Mouse (Mus musculus) layer of hippocampus, postnatal 36 days (tissue): Measurements from ENCODE around the gene Gm17409. TPM values are rescaled to one million over a fixed set of nuclear protein-coding genes. Genes with fewer than 3 reads are reported as not detected.

Experiments
- DNase-seq, 2 experiments: peaks; one replicate each; pipeline ENCODE4 v3.0.0; 2022
- total RNA-seq, 2 experiments: library from RNA; stranded (reverse); gene quantifications; 2 replicates each; pipeline ENCODE4 v1.2.3; 2021

Gm17409 gene
- total RNA-seq: not detected

- no peak for DNase-seq
Measured at GRCm38 (mm10) chr2:58469816-58470215, at the start of gene Gm17409. Gm17409 (plus strand) TSS chr2:58470116.

- no peak for DNase-seq
Measured at GRCm38 (mm10) chr2:58423319-58423718, 46.6 kb upstream of the Gm17409 start.

- DNase-seq: no peak
Measured at GRCm38 (mm10) chr2:58425436-58426004, 44.4 kb upstream of the Gm17409 start.

GRCm38 (mm10) chr2:58432211-58432610 is 37.7 kb upstream of the Gm17409 start:
- peak; percentile 19 to 32 for DNase-seq

GRCm38 (mm10) chr2:58433317-58433716 is 36.6 kb upstream of the Gm17409 start:
- no peak for DNase-seq

- DNase-seq: no peak
Measured at GRCm38 (mm10) chr2:58434438-58434837, 35.5 kb upstream of the Gm17409 start.

- no peak for DNase-seq
Measured at GRCm38 (mm10) chr2:58435507-58435906, 34.4 kb upstream of the Gm17409 start.

GRCm38 (mm10) chr2:58436911-58437310 is 33.0 kb upstream of the Gm17409 start:
- no peak for DNase-seq

GRCm38 (mm10) chr2:58443163-58443562 is 26.8 kb upstream of the Gm17409 start:
- no peak for DNase-seq

GRCm38 (mm10) chr2:58447001-58447400 is 22.9 kb upstream of the Gm17409 start:
- no peak for DNase-seq

GRCm38 (mm10) chr2:58454095-58454865 is 15.6 kb upstream of the Gm17409 start:
- no peak for DNase-seq

GRCm38 (mm10) chr2:58456843-58457487 is 13.0 kb upstream of the Gm17409 start:
- DNase-seq: peak in 1 of 2 experiments; percentile 36

GRCm38 (mm10) chr2:58457488-58457865 is 12.4 kb upstream of the Gm17409 start:
- no peak for DNase-seq

- DNase-seq: peak; percentile 43 to 57
Measured at GRCm38 (mm10) chr2:58458820-58459371, 11.0 kb upstream of the Gm17409 start.

- DNase-seq: no peak
Measured at GRCm38 (mm10) chr2:58470290-58470689, 374 bp downstream of the Gm17409 start.

- DNase-seq: no peak
Measured at GRCm38 (mm10) chr2:58475578-58475977, 5.7 kb downstream of the Gm17409 start.

- peak; percentile 70 to 77 for DNase-seq
Measured at GRCm38 (mm10) chr2:58476956-58477715, 7.2 kb downstream of the Gm17409 start.

- DNase-seq: no peak
Measured at GRCm38 (mm10) chr2:58478144-58478543, 8.2 kb downstream of the Gm17409 start.

GRCm38 (mm10) chr2:58479536-58479935 is 9.6 kb downstream of the Gm17409 start:
- no peak for DNase-seq

- DNase-seq: no peak
Measured at GRCm38 (mm10) chr2:58480764-58481163, 10.8 kb downstream of the Gm17409 start.

GRCm38 (mm10) chr2:58481450-58482100 is 11.7 kb downstream of the Gm17409 start:
- no peak for DNase-seq
